Mouse (Mus musculus): ENCODE measurements around the gene Zfp534. TPM values are rescaled to one million over a fixed set of nuclear protein-coding genes. Genes with fewer than 3 reads are reported as not detected.
A peak's percentile ranks its signal among the peaks of the same experiment; 100 is the strongest.
"Not testable (repeated sequence)": the region's sequence is repeated elsewhere in the genome, so short reads cannot be mapped to it uniquely, and the experiment has no call there.

Zfp534 gene
- polyA plus RNA-seq (2012; ENCODE audit: insufficient read depth, low replicate concordance), result not detected in 2 replicates

DNA sequence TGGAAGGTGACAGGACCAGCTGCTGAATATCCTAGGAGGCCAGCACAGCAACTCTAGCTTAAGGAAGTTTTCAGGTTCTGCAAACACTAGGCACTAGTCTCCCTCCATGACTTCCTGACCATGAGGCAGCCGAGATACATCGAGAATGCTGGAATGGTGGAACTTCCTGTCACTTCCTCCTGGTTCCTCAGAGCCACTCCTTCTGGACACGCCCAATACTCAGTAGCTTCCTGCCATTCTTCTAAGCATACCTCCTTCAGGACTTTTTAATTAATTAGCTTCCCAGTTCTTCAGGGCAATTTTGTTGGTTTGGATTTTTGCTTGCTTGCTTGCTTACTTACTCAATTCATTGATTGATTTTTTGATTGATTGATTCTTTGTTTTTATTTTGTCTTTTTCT, at the start of gene Zfp534:
Gene Zfp534, minus strand, starts transcription at position 101 of the 400 bp plus-strand sequence.
- H3K9me3 ChIP-seq; H3K27me3 ChIP-seq (replicated peaks); H3K4me3 ChIP-seq (replicated peaks); H3K36me3 ChIP-seq (replicated peaks; ENCODE audit: low read length); H3K4me1 ChIP-seq: not testable (repeated sequence)

DNA sequence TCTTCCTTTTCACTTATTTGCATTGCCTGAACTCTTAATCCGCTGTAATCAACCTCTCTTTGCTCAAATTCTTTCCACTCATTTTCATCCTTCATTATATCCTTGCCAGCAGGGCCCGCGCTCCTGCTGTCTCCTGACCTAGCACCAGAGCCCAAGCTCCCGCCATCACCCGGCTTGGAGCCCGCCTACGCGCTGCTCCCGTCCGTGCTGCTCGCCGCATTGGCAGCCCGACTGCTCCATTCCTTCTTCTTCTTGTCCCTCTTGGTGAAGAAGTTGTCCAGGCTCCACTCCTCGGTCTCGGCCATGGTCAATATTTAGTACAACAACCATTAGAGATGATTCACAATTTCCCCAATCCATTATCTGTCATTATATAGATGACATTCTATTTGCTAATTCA, 43.9 kb upstream of the Zfp534 start:
- H3K36me3 ChIP-seq (replicated peaks; ENCODE audit: low read length); H3K4me1 ChIP-seq; H3K4me3 ChIP-seq (replicated peaks); H3K9me3 ChIP-seq; H3K27me3 ChIP-seq (replicated peaks): not testable (repeated sequence)

DNA sequence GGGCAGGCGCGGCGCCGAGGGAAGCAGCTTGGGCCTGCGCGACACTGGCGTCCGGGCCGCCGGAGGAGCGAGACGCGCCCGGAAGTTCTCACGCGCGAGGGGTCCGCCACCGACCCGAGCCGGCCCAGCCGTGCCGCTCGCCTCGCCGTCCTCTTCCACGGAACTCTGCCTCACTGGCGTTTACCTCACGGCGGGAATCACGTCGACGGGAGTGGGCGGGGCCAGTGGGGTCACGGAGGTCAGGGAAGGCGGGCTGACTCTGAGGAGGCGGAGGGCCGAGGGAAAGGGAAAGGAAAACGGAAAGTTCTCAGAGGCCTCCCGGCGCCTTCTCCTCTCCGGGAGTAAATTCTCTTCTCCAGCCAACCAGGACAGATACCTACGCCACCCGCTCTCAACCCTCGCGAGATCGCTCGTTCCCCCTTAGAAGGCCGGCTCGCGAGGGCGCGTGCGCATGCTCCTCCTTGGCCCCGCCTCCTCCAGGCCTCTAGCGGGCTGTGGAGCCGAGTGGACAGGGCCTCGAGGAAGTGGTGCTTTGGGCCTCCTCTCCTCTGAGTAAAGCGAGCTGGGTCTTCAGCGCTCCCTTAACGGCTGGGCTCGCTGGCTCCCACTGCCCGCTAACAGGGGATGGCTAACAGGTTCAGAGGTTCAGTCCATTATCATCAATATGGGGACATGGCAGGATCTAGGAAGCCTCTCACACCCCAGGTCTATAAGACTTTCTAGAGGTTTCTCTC, 36.5 kb upstream of the Zfp534 start:
- H3K4me3 ChIP-seq (replicated peaks), result peak overlapping the region; percentile 85
- not testable (repeated sequence) for H3K9me3 ChIP-seq; H3K4me1 ChIP-seq; H3K36me3 ChIP-seq (replicated peaks; ENCODE audit: low read length); H3K27me3 ChIP-seq (replicated peaks)

DNA sequence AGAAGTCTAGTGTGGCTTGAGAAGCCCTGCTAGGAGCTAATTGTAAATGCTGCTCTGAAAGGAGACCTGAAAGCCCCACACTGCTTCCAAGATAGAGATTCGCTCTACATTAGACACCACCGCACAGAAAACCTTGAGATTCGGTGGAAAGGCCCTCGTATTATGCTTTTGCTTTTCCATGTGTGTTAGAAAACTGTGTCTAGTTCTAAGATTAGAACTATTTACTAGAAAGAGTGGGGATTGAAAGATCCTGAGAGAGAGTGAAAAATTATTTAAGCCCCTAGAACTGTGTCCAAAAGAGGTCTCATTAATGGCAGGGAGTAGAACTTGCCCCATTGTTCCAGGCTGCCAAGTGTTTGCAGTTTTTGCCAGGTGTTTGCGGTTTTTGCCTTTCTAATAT, 47.1 kb downstream of the Zfp534 start:
- H3K4me3 ChIP-seq (replicated peaks); H3K27me3 ChIP-seq (replicated peaks); H3K36me3 ChIP-seq (replicated peaks; ENCODE audit: low read length); H3K9me3 ChIP-seq; H3K4me1 ChIP-seq: not testable (repeated sequence)

DNA sequence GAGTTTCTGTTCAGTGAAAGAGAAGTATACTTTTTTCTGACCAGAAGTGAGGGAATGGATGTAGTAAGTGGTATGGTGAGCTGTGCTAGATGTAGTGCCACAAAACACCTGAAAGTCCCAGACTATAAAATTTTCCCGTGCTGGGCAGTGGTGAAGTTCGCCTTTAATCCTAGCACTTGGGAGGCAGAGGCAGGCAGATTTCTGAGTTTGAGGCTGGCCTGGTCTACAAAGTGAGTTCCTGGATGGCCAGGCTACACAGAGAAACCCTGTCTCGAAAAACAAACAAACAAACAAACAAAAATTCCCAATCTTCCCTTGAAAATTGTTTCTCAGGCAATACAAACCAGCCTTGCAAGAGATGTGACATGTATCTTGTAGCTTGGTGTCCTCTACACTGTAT, 54.9 kb downstream of the Zfp534 start:
- H3K9me3 ChIP-seq; H3K27me3 ChIP-seq (replicated peaks); H3K4me3 ChIP-seq (replicated peaks); H3K36me3 ChIP-seq (replicated peaks; ENCODE audit: low read length); H3K4me1 ChIP-seq: not testable (repeated sequence)

DNA sequence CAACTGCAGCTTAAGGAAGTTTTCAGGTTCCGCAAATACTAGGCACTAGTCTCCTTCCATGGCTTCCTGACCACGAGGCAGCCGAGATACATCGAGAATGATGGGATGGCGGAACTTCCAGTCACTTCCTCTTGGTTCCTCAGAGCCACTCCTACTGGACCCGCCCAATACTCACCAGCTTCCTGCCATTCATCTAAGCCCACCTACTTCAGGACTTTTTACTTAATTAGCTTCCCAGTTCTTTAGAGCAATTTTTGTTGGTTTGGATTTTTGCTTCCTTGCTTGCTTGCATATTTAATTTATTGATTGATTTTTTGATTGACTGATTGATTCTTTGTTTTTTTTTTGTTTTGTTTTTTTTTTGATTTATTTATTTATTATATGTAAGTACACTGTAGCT, 59.9 kb downstream of the Zfp534 start, which contains the start of gene Zfp979:
Gene Zfp979, minus strand, starts transcription at position 101 of the 400 bp plus-strand sequence.
- H3K4me1 ChIP-seq; H3K27me3 ChIP-seq (replicated peaks); H3K36me3 ChIP-seq (replicated peaks; ENCODE audit: low read length); H3K9me3 ChIP-seq; H3K4me3 ChIP-seq (replicated peaks): not testable (repeated sequence)

DNA sequence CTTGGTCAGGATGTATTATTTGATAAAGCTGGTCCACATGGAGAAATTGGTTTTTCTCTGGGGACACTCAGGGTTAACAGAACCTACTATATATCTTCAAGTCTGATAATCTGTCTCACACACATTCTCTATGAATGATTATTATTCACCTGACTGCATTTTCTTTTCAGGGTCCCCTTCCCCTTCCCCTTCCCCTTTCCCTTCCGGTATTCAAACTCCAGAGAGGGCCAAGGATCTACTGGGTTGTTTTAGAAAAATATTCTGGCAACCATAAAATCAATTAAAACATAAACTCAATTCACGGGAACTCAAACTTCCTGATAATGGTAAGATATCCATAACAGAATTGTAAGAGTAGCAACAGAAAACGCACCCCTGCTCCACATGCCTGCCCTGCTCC, 60.4 kb downstream of the Zfp534 start:
- not testable (repeated sequence) for H3K4me3 ChIP-seq (replicated peaks); H3K9me3 ChIP-seq; H3K36me3 ChIP-seq (replicated peaks; ENCODE audit: low read length); H3K4me1 ChIP-seq; H3K27me3 ChIP-seq (replicated peaks)

DNA sequence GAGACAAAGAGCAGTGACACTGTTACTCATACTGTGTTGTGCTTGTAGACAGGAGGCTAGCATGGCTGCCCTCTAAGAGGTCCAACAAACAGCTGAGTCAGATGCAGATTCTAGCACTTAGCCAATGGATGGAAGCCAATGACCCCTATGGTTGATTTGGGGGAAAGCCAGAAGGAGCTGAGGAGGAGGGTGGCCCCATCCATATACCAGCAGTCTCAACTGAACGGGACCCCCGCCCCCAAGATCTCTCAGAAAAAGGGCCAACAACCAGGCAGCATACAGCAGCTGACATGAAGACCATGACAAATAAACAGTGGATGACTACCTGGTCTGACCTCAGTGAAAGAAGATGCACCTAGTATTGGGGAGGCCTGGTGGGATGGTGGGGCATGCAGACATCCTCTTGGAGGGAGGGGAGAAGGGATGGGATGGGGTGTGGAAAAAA, 68.5 kb downstream of the Zfp534 start:
- not testable (repeated sequence) for H3K9me3 ChIP-seq; H3K4me3 ChIP-seq (replicated peaks); H3K27me3 ChIP-seq (replicated peaks); H3K4me1 ChIP-seq; H3K36me3 ChIP-seq (replicated peaks; ENCODE audit: low read length)

Other genes with a start within 250 kb of the Zfp534 start
- gene Zfp982, start 210.1 kb downstream of the Zfp534 start, polyA plus RNA-seq (2012; ENCODE audit: insufficient read depth, low replicate concordance), result not detected in 2 replicates
- gene Gm16503, start 162.3 kb downstream of the Zfp534 start, polyA plus RNA-seq (2012; ENCODE audit: insufficient read depth, low replicate concordance), result not detected in 2 replicates
- gene Zfp985, start 149.3 kb downstream of the Zfp534 start, polyA plus RNA-seq (2012; ENCODE audit: insufficient read depth, low replicate concordance), result 0.13 TPM in 1 of 2 replicates, not detected in the other
- 0.39 TPM in 1 of 2 replicates, not detected in the other for gene Zfp979, start 60.0 kb downstream of the Zfp534 start, polyA plus RNA-seq (2012; ENCODE audit: insufficient read depth, low replicate concordance)
- 0.07 TPM in 1 of 2 replicates, not detected in the other for gene Zfp984, start 107.2 kb upstream of the Zfp534 start, polyA plus RNA-seq (2012; ENCODE audit: insufficient read depth, low replicate concordance)
- gene Zfp933, start 145.8 kb upstream of the Zfp534 start, polyA plus RNA-seq (2012; ENCODE audit: insufficient read depth, low replicate concordance), result not detected in 2 replicates
- gene Miip, start 166.3 kb upstream of the Zfp534 start, polyA plus RNA-seq (2012; ENCODE audit: insufficient read depth, low replicate concordance), result 44.2 and 60.2 TPM in 2 replicates
- not detected in 2 replicates for gene Fv1, start 166.4 kb upstream of the Zfp534 start, polyA plus RNA-seq (2012; ENCODE audit: insufficient read depth, low replicate concordance)
- 19.0 and 25.4 TPM in 2 replicates for gene Mfn2, start 202.2 kb upstream of the Zfp534 start, polyA plus RNA-seq (2012; ENCODE audit: insufficient read depth, low replicate concordance)
- gene Plod1, start 234.2 kb upstream of the Zfp534 start, polyA plus RNA-seq (2012; ENCODE audit: insufficient read depth, low replicate concordance), result 11.8 and 14.9 TPM in 2 replicates
- 87.3 and 131 TPM in 2 replicates for gene 2510039O18Rik, start 238.3 kb upstream of the Zfp534 start, polyA plus RNA-seq (2012; ENCODE audit: insufficient read depth, low replicate concordance)

Data from megakaryocyte, embryonic 14.5 days (primary cell).